Mouse (Mus musculus) megakaryocyte, embryonic 14.5 days (primary cell): ENCODE measurements around the gene Tbxas1. TPM values are rescaled to one million over a fixed set of nuclear protein-coding genes. Genes with fewer than 3 reads are reported as not detected.

Source experiments
- H3K27me3 ChIP-seq: replicated peaks from 2 replicates; pipeline ENCODE3; 2012; ENCODE audit warnings: inconsistent platforms
- H3K36me3 ChIP-seq: replicated peaks from 2 replicates; pipeline ENCODE3; 2012; ENCODE audit warnings: low read length, inconsistent platforms, mixed read lengths
- H3K4me1 ChIP-seq: 2 replicates; pipeline ENCODE4 v1.6.1; 2012; ENCODE audit warnings: inconsistent platforms
- H3K4me3 ChIP-seq: replicated peaks from 2 replicates; pipeline ENCODE3; 2012; ENCODE audit warnings: moderate library complexity, mild to moderate bottlenecking, inconsistent platforms
- H3K9me3 ChIP-seq: 2 replicates; pipeline ENCODE4 v1.6.1; 2012; ENCODE audit warnings: inconsistent platforms
- FLI1 ChIP-seq: IDR thresholded peaks from 2 replicates; pipeline ENCODE4 v1.6.1; 2012; ENCODE audit warnings: low read length, inconsistent platforms, mixed read lengths
- GATA1 ChIP-seq: IDR thresholded peaks from 3 replicates; pipeline ENCODE4 v1.6.1; 2012; ENCODE audit warnings: mixed read lengths, low read length, inconsistent platforms, borderline replicate concordance
- polyA plus RNA-seq: library from polyadenylated mRNA; stranded (reverse); fragments of >175 nt; gene quantifications from 2 replicates; pipeline ENCODE4 v1.2.3, GENCODE M21; 2012; ENCODE audit warnings: low replicate concordance; ENCODE audit not compliant: insufficient read depth

Tbxas1 gene
- polyA plus RNA-seq, 1 experiment = 265 TPM

DNA sequence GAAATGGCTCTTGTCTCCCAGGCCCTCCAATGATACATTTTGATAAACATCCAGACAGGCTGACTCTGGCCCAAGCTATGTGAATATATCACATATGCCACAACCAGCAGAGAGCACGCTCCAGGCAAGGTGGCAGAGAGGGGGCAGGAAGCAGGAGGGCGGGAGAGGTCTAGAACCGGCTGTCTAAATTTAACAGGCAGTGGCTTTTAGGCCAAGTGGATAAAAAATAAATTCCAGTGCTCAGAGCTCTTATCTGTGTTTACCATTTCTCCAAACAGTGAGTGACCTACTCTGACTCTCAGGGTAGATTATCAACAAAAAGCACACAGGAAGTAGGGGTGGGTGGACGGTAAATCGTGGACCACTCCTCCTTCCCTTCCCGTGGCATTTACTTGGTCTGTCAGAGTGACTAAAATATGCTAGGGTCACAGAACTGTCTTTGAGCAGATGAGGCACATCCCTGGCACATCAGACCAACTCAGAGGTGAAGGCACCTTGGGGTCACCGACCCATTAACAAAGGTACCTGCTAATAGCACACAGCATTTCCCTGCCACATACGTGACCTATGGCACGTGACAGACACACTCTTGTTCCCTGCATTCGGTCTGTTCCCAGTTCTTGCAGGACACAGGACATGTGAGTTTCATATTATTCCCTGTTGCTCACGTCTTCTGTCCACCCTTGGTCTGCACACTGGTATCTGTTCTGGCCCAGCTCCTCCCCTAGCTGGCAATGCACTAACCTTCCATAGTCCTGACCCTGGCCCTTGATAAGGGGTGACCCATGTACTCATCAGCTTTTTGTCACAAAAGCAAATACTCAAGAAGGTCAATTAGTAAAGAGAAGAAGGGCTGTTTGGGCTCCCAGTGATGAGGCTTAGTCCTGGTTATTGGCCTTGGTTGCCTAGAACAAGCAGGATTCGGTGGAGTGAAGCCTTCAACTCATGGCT lies 184.6 kb downstream of the Tbxas1 start:
- H3K4me3 ChIP-seq = peak overlapping the region; percentile 11
- H3K36me3 ChIP-seq = peaks cover 96% of the 10 kb centered on the region
- TF ChIP-seq GATA1 (no peak), FLI1 (no peak)
- H3K4me1 ChIP-seq = peaks cover 97% of the 10 kb centered on the region
- no peaks in the 10 kb centered on the region for H3K9me3 ChIP-seq
- H3K27me3 ChIP-seq = no peaks in the 10 kb centered on the region

DNA sequence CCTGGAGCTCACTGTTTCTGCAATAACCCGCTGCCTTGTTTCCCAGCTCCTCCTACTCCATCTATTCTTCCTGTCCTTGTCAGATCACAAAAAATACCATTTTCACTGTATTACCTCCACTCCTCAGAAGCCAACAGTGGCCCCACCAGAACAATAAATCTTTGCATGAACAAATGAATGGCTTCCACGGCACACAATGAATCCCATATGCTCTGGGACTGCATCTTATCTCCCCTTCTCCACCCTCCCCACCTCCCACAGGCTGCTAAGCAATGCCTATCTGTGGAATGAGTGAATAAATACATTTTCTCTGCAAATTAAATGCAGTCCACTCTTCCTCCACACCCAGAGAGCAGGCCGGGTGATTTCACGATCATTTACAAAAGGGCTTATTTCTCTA lies 186.0 kb downstream of the Tbxas1 start:
- Histone ChIP-seq H3K27me3 (no peaks in the 10 kb centered on the region), H3K36me3 (peaks cover 96% of the 10 kb centered on the region), H3K9me3 (no peaks in the 10 kb centered on the region), H3K4me3 (no peak overlapping the region), H3K4me1 (peaks cover 96% of the 10 kb centered on the region)
- TF ChIP-seq GATA1 (no peak), FLI1 (no peak)

DNA sequence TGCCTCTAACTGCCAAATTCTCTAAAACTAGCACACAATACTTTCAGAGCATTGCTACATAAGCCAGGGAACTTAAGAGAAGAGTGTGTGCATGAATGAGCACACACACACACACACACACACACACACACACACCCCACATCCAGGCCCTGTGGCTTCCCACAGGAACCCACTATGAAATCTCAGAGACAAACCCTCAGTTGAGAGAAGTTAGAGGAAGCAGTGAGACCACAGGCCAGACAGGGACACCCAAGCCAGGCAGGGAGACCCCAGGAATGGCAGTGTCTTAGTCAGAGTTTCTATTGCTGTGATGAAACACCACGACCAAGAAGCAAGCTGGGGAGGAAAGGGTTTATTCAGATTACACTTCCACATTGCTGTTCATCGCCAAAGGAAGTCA lies 188.3 kb downstream of the Tbxas1 start:
- H3K4me1 ChIP-seq = peaks cover 95% of the 10 kb centered on the region
- TF ChIP-seq FLI1 (no peak), GATA1 (no peak)
- H3K27me3 ChIP-seq = no peaks in the 10 kb centered on the region
- H3K36me3 ChIP-seq = peaks cover 99% of the 10 kb centered on the region
- no peaks in the 10 kb centered on the region for H3K9me3 ChIP-seq
- no peak overlapping the region for H3K4me3 ChIP-seq

DNA sequence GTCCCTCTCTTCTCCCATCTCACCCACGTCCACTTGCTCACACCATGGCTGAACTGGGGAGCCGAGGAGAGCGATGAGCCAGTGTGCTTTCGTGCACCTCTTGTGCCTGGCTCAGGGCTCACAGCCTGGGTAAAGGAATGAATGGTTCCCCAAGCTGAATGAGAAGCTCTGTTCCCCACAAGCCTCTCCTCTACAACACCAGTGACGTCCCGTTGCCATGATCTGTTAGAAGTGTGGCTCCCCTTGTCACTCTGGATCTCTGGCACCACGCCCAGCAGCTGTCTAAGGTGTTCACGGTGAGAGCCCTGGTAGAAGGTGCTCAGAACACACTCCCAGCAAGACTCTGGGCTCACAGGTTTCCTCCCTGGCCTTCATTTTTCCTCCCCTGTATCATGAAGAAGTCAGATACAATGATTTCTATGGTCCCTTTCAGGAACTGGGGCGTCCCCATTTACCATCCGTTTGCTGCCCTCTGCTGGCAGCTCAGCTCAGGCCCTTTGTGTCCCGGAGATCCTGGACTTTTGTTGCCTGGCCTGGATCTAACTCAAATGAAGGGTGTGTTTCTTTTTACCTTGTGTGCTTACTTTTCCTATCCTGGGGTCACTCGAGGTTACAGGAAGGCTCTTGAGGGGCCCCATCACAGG lies 191.9 kb downstream of the Tbxas1 start:
- Histone ChIP-seq H3K36me3 (peaks cover 99% of the 10 kb centered on the region), H3K4me1 (peaks cover 90% of the 10 kb centered on the region), H3K4me3 (no peak overlapping the region), H3K9me3 (no peaks in the 10 kb centered on the region), H3K27me3 (no peaks in the 10 kb centered on the region)
- TF ChIP-seq GATA1 (no peak), FLI1 (no peak)

DNA sequence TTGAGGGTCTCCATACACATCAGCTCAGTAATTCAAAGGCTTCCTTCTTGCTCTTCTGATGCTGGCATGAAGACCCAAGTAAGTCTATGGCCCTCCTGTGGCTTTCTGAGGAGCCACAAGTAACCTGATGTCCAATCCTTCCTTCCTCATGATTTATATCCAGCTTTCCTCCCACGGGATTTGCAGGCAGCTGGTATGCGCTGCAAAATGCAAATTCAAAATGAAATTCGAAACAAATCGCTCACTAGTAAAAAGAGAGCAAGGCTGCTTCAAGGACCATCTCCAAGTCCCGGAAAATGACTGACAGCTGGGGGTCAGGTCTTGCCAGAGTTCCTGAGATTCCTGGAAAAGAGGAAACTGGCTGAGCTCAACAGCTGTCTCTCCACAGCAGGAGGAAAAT lies 197.5 kb downstream of the Tbxas1 start:
- TF ChIP-seq FLI1 (no peak), GATA1 (no peak)
- H3K27me3 ChIP-seq = no peaks in the 10 kb centered on the region
- no peak overlapping the region for H3K4me3 ChIP-seq
- H3K9me3 ChIP-seq = no peaks in the 10 kb centered on the region
- H3K4me1 ChIP-seq = peaks cover 36% of the 10 kb centered on the region
- peaks cover 99% of the 10 kb centered on the region for H3K36me3 ChIP-seq

DNA sequence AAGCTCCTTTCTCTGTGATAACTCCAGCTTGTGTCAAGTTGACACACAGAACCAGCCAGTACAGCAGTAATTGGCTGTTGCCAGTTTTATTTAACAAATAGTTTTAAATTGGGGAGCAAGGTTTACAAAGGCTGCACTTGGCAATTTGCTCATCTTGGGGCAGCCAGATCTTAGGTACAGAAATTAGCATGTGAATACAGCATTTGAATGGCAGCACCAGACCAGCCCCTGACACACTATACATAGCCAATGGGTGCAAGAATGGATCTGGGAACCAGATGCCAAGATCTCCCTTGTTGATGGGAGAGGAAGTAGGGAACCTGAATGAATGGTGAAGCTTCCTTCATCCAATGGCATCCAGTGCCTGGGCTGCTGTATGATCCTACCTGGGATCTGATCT lies 199.0 kb downstream of the Tbxas1 start:
- H3K4me1 ChIP-seq = peaks cover 23% of the 10 kb centered on the region
- no peaks in the 10 kb centered on the region for H3K27me3 ChIP-seq
- H3K36me3 ChIP-seq = peaks cover 100% of the 10 kb centered on the region
- H3K9me3 ChIP-seq = no peaks in the 10 kb centered on the region
- H3K4me3 ChIP-seq = no peak overlapping the region
- TF ChIP-seq FLI1 (no peak), GATA1 (no peak)

DNA sequence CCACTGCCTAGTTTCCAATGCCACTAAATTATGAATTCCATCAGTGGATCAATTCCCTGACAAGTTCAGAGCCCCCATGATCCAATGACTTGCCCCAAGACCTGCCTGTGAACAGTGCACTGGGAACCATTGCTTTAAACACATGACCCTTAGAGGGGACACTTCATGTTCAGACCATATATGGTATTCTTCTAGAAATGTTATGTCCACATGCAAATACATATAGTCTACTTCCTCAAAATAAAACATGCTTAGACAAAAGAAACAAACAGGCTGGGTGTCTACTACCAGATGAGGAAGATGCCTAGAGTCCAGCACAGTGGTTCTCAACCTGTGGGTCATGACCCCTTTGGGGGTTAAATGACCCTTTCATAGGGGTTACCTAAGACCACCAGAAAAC lies 201.3 kb downstream of the Tbxas1 start:
- H3K27me3 ChIP-seq = no peaks in the 10 kb centered on the region
- H3K4me1 ChIP-seq = peaks cover 1% of the 10 kb centered on the region; the same call in 1 of the 2 replicates
- H3K9me3 ChIP-seq = no peaks in the 10 kb centered on the region
- H3K4me3 ChIP-seq = no peak overlapping the region
- peaks cover 100% of the 10 kb centered on the region for H3K36me3 ChIP-seq
- TF ChIP-seq FLI1 (no peak), GATA1 (no peak)

DNA sequence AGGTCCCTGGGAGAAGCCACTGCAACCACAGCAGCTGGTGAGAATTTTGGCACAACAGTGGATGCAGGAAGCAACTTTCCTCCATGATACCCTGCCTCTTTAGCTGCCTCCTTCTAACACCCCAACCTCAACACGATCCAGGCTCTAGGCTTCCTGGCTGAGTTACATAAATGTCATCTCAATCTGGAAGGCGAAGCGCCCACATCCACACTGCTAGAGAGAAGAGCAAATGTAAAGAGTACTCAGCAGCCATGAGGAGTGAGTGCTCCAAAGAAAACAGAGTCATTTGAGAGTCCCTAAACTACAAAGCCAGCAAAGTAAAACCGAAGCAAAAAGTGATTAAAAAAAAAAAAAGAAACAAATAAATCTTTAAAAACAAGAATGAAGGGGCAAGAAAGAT lies 229.4 kb downstream of the Tbxas1 start:
- Histone ChIP-seq H3K4me1 (peaks cover 11% of the 10 kb centered on the region), H3K36me3 (peaks cover 10% of the 10 kb centered on the region), H3K9me3 (no peaks in the 10 kb centered on the region), H3K27me3 (no peaks in the 10 kb centered on the region), H3K4me3 (no peak overlapping the region)
- TF ChIP-seq FLI1 (no peak), GATA1 (no peak)

DNA sequence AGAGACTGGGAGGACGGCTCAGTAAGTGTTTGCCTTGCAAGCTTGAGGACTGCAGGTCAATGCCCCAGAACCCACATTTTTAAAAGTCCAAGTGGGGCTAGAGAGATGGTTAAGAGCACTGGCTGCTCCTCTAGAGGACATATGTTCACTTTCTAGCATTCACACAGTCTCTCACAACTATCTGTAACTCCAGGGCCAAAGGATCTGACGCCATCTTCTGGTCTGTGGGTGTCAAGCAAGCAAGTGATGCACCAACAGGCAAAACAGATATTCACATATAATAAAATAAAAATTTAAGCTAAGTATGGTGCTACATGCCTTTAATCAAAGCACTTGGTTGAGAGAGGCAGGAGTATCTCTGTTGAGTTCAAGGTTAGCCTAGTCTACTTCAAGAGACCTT lies 231.6 kb downstream of the Tbxas1 start:
- no peak overlapping the region for H3K4me3 ChIP-seq
- H3K9me3 ChIP-seq = no peaks in the 10 kb centered on the region
- peaks cover 11% of the 10 kb centered on the region for H3K4me1 ChIP-seq
- no peak for TF ChIP-seq FLI1
- no peak for TF ChIP-seq GATA1
- H3K27me3 ChIP-seq = no peaks in the 10 kb centered on the region
- H3K36me3 ChIP-seq = peaks cover 19% of the 10 kb centered on the region

DNA sequence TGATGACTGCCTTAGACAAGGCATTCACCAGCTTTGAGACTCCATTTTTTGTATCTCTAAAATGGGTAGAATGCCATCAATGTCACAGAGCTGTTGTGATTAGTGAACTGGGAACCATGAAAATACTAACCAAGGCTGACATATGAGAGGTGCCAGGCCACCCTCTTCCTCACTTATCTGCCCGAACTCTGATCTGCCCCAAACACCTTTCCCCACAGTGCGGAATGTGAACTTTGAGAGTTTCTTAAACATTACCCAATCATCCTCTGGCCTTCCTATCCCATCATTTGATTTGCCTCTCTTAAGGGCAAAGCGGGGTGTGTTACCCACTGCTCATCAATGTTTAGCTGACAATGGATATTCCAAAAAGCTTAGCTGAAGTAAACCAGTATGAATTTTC lies 237.5 kb downstream of the Tbxas1 start:
- H3K36me3 ChIP-seq = peaks cover 18% of the 10 kb centered on the region
- no peak for TF ChIP-seq GATA1
- no peak for TF ChIP-seq FLI1
- no peaks in the 10 kb centered on the region for H3K9me3 ChIP-seq

More for the DNA sequence above, 237.5 kb downstream of the Tbxas1 start:
- Histone ChIP-seq H3K4me1 (peaks cover 21% of the 10 kb centered on the region), H3K27me3 (peaks cover 28% of the 10 kb centered on the region), H3K4me3 (no peak overlapping the region)
